Mouse (Mus musculus): ENCODE measurements at regions not wholly inside any gene's neighbourhood (a gene's known extent, or its start where the extent isn't known, plus 50 kb on each side); places are given as distances from the start of the nearest gene placed in this dataset.

DNA sequence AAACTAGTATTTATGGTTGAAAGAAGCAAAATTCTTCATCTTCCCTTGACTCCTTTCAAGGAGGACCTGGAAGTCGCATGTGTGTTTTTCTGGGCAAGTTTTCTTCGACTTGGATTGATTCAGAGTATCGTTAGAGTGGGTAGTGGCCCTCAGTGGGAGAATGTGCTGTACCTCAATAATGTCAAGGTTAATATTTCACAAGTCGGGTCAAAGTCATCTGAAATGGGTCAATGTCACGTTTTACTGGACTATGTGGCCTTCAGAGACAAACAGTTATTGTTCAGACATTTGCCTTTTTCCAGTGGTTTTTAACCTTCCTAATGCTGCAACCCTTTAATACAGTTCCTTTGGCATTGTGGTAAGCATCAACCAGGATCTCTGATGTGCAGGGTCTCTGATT is 102.8 kb upstream of the Abca1 start:
- H3K9ac ChIP-seq (ENCODE audit: low read depth, low read length): no peak overlapping the region
- no peaks in the 10 kb centered on the region for H3K9me3 ChIP-seq (ENCODE audit: control insufficient read depth)
- no peak for TF ChIP-seq CTCF (IDR thresholded peaks at IDR 0.05; ENCODE audit: low read depth)
- 64% methylated on average over 5 of the region's 5 CpGs for WGBS
- no peak overlapping the region for H3K27ac ChIP-seq (ENCODE audit: low read depth, low read length)
- no peaks in the 10 kb centered on the region for H3K36me3 ChIP-seq (ENCODE audit: control insufficient read depth, insufficient read depth)
- no peak for ATAC-seq
- no peak overlapping the region for H3K4me2 ChIP-seq (replicated peaks; ENCODE audit: low read depth)
- H3K27me3 ChIP-seq (replicated peaks; ENCODE audit: control insufficient read depth, insufficient read depth, low read length): no peaks in the 10 kb centered on the region
- no peak overlapping the region for H3K4me3 ChIP-seq (ENCODE audit: low read depth, low read length)
- 0 out of 2 replicates have a peak, but pooled peaks cover 4% of the 10 kb centered on the region for H3K4me1 ChIP-seq (replicated peaks; ENCODE audit: control insufficient read depth, insufficient read depth, low read length)

DNA sequence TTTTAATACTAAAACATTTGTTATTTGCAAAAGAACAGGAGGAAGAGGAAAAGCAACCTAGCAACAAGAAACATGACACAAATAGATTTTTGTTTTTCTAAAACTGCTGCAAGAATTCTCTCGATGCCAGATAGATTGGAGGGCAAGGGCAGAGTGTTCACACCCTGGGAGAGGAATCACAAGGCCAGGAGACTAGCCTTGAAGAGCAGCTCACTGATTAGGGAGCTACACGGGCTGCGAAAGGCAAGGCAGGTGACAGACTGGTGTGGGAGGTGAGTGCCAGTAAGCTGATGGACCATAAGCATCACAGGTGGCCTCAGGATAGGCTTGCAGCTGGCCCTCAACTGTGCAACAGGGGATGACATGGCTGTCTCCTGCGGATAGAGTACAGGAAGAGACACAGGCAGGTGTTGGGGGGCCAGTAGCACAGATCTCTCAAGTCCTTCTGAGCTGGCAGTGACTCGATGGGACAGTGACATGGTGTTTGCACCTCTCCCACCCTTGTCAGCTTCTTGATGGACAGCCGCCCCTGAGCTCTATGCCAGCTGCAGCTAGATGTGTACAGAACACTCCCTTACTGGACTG is 102.0 kb upstream of the Abca1 start:
- H3K4me2 ChIP-seq (replicated peaks; ENCODE audit: low read depth): no peak overlapping the region
- H3K36me3 ChIP-seq (ENCODE audit: control insufficient read depth, insufficient read depth): no peaks in the 10 kb centered on the region
- 0 out of 2 replicates have a peak, but pooled peaks cover 4% of the 10 kb centered on the region for H3K4me1 ChIP-seq (replicated peaks; ENCODE audit: control insufficient read depth, insufficient read depth, low read length)
- H3K27me3 ChIP-seq (replicated peaks; ENCODE audit: control insufficient read depth, insufficient read depth, low read length): no peaks in the 10 kb centered on the region
- no peak overlapping the region for H3K27ac ChIP-seq (ENCODE audit: low read depth, low read length)
- no peak for ATAC-seq
- H3K4me3 ChIP-seq (ENCODE audit: low read depth, low read length): no peak overlapping the region
- TF ChIP-seq CTCF (IDR thresholded peaks at IDR 0.05; ENCODE audit: low read depth): no peak
- WGBS: 75% methylated on average over 6 of the region's 6 CpGs
- H3K9me3 ChIP-seq (ENCODE audit: control insufficient read depth): no peaks in the 10 kb centered on the region
- H3K9ac ChIP-seq (ENCODE audit: low read depth, low read length): no peak overlapping the region

DNA sequence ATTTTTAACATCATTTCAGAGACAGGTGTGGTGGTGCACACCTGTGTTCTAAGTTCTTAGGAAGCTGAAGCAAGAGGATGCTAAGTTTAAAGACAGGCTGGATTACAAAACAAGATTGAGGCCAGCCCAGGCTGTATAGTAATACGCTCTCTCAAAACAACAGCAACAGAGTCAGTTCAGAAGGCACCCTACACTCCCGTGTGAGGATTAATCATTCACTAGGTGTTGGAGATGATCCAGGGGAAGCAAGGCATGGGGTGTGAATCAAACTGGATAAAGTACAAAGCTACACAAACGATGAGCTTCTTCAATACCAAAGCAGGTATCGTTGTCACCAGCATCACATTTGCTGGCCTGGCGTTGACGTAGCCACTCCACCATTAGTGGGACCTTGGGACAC is 99.3 kb upstream of the Abca1 start:
- ATAC-seq: no peak
- no peak for TF ChIP-seq CTCF (IDR thresholded peaks at IDR 0.05; ENCODE audit: low read depth)
- no peak overlapping the region for H3K4me3 ChIP-seq (ENCODE audit: low read depth, low read length)
- no peaks in the 10 kb centered on the region for H3K36me3 ChIP-seq (ENCODE audit: control insufficient read depth, insufficient read depth)
- H3K4me2 ChIP-seq (replicated peaks; ENCODE audit: low read depth): no peak overlapping the region
- 66% methylated on average over 6 of the region's 6 CpGs for WGBS
- H3K9me3 ChIP-seq (ENCODE audit: control insufficient read depth): no peaks in the 10 kb centered on the region
- 0 out of 2 replicates have a peak, but pooled peaks cover 4% of the 10 kb centered on the region for H3K4me1 ChIP-seq (replicated peaks; ENCODE audit: control insufficient read depth, insufficient read depth, low read length)
- H3K9ac ChIP-seq (ENCODE audit: low read depth, low read length): no peak overlapping the region
- H3K27ac ChIP-seq (ENCODE audit: low read depth, low read length): no peak overlapping the region
- no peaks in the 10 kb centered on the region for H3K27me3 ChIP-seq (replicated peaks; ENCODE audit: control insufficient read depth, insufficient read depth, low read length)

GRCm38 (mm10) chr4:53256996-53257395 is 97.3 kb upstream of the Abca1 start:
- Histone ChIP-seq H3K4me1 (replicated peaks; ENCODE audit: control insufficient read depth, insufficient read depth, low read length) (no peaks in the 10 kb centered on the region), H3K27me3 (replicated peaks; ENCODE audit: control insufficient read depth, insufficient read depth, low read length) (no peaks in the 10 kb centered on the region), H3K27ac (ENCODE audit: low read depth, low read length) (no peak overlapping the region), H3K9ac (ENCODE audit: low read depth, low read length) (no peak overlapping the region), H3K4me3 (ENCODE audit: low read depth, low read length) (no peak overlapping the region), H3K4me2 (replicated peaks; ENCODE audit: low read depth) (no peak overlapping the region), H3K9me3 (ENCODE audit: control insufficient read depth) (no peaks in the 10 kb centered on the region), H3K36me3 (ENCODE audit: control insufficient read depth, insufficient read depth) (no peaks in the 10 kb centered on the region)
- WGBS: 29% methylated on average over 5 of the region's 5 CpGs
- ATAC-seq: peak; percentile 92
- TF ChIP-seq CTCF (IDR thresholded peaks at IDR 0.05; ENCODE audit: low read depth): no peak

DNA sequence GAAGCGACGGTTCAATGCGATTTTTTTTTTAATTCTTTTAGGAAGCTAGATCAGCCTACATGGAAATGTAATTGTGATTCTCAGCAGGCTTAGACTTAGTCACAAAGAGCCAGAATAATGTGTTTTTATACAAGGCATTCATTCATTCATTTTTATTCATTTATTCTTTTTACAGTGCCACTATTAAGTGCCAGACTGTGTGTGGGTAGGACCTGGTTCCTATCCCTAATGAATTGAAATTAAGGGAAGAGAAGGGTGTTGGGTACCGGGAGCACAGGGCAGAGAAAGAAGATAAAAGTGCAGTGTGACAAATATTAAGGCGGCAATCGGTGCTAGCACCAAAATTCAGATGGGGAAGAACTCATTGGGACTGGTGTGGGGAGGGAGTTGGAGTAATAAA is 94.8 kb upstream of the Abca1 start:
- Histone ChIP-seq H3K4me3 (ENCODE audit: low read depth, low read length) (no peak overlapping the region), H3K9ac (ENCODE audit: low read depth, low read length) (no peak overlapping the region), H3K4me2 (replicated peaks; ENCODE audit: low read depth) (no peak overlapping the region), H3K36me3 (ENCODE audit: control insufficient read depth, insufficient read depth) (no peaks in the 10 kb centered on the region), H3K27me3 (replicated peaks; ENCODE audit: control insufficient read depth, insufficient read depth, low read length) (no peaks in the 10 kb centered on the region), H3K27ac (ENCODE audit: low read depth, low read length) (no peak overlapping the region), H3K4me1 (replicated peaks; ENCODE audit: control insufficient read depth, insufficient read depth, low read length) (no peaks in the 10 kb centered on the region), H3K9me3 (ENCODE audit: control insufficient read depth) (no peaks in the 10 kb centered on the region)
- no peak for ATAC-seq
- WGBS: 93% methylated on average over 6 of the region's 6 CpGs
- TF ChIP-seq CTCF (IDR thresholded peaks at IDR 0.05; ENCODE audit: low read depth): no peak

GRCm38 (mm10) chr4:53253680-53254079 is 94.0 kb upstream of the Abca1 start:
- H3K4me2 ChIP-seq (replicated peaks; ENCODE audit: low read depth): no peak overlapping the region
- H3K27me3 ChIP-seq (replicated peaks; ENCODE audit: control insufficient read depth, insufficient read depth, low read length): no peaks in the 10 kb centered on the region
- no peak for ATAC-seq
- no peaks in the 10 kb centered on the region for H3K9me3 ChIP-seq (ENCODE audit: control insufficient read depth)
- H3K27ac ChIP-seq (ENCODE audit: low read depth, low read length): no peak overlapping the region
- H3K4me1 ChIP-seq (replicated peaks; ENCODE audit: control insufficient read depth, insufficient read depth, low read length): no peaks in the 10 kb centered on the region
- H3K4me3 ChIP-seq (ENCODE audit: low read depth, low read length): no peak overlapping the region
- no peak overlapping the region for H3K9ac ChIP-seq (ENCODE audit: low read depth, low read length)
- H3K36me3 ChIP-seq (ENCODE audit: control insufficient read depth, insufficient read depth): no peaks in the 10 kb centered on the region
- WGBS: 69% methylated on average over 4 of the region's 4 CpGs
- no peak for TF ChIP-seq CTCF (IDR thresholded peaks at IDR 0.05; ENCODE audit: low read depth)

DNA sequence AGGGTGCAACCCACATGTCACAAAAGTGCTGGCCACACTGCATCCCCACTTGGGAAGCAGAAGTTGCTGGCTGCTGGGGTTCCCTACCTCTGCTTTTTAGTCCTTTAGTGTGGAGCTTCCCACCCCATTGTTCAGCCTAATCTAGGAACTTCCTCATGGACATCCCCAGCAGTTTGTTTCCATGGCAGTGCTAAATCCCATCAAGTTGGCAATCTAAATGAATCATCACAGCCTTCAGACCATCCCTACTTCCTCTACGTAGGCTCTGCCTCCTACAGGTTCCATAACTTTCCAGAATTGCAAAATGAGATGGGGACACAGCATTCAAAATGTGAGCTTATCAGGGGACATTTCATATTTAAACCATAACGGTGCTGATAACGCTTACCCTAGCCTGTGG is 90.6 kb upstream of the Abca1 start:
- no peak for ATAC-seq
- no peak for TF ChIP-seq CTCF (IDR thresholded peaks at IDR 0.05; ENCODE audit: low read depth)
- 86% methylated on average over 3 of the region's 3 CpGs for WGBS

More for the DNA sequence above, 90.6 kb upstream of the Abca1 start:
- H3K36me3 ChIP-seq (ENCODE audit: control insufficient read depth, insufficient read depth): no peaks in the 10 kb centered on the region
- no peak overlapping the region for H3K9ac ChIP-seq (ENCODE audit: low read depth, low read length)
- H3K9me3 ChIP-seq (ENCODE audit: control insufficient read depth): no peaks in the 10 kb centered on the region
- no peak overlapping the region for H3K4me3 ChIP-seq (ENCODE audit: low read depth, low read length)
- H3K4me2 ChIP-seq (replicated peaks; ENCODE audit: low read depth): no peak overlapping the region
- no peaks in the 10 kb centered on the region for H3K4me1 ChIP-seq (replicated peaks; ENCODE audit: control insufficient read depth, insufficient read depth, low read length)
- no peak overlapping the region for H3K27ac ChIP-seq (ENCODE audit: low read depth, low read length)
- H3K27me3 ChIP-seq (replicated peaks; ENCODE audit: control insufficient read depth, insufficient read depth, low read length): no peaks in the 10 kb centered on the region
